Mouse (Mus musculus) adrenal gland, postnatal 10 days (tissue): ENCODE measurements around the gene Cmbl. TPM values are rescaled to one million over a fixed set of nuclear protein-coding genes. Genes with fewer than 3 reads are reported as not detected.
A peak's percentile ranks its signal among the peaks of the same experiment; 100 is the strongest.
"Not testable (repeated sequence)": the region's sequence is repeated elsewhere in the genome, so short reads cannot be mapped to it uniquely, and the experiment has no call there.

ENCODE experiments used
- DNase-seq: peaks from one replicate; pipeline ENCODE4 v3.0.0; 2021; ENCODE audit warnings: mixed read lengths
- total RNA-seq, 2 experiments: library from RNA; stranded (reverse); gene quantifications; 2 replicates each; pipeline ENCODE4 v1.2.3; 2021

Gene Cmbl
- total RNA-seq, 2 experiments from 2014 or later, result 82.2 to 106 TPM

GRCm38 (mm10) chr15:31576076-31576475 is 10.9 kb downstream of the Cmbl start:
- DNase-seq, result no peak

- not testable (repeated sequence) for DNase-seq
These were observed 15.9 kb downstream of the Cmbl start for GRCm38 (mm10) chr15:31581086-31581485.

- peak; percentile 78 for DNase-seq
These were observed 18.3 kb downstream of the Cmbl start for GRCm38 (mm10) chr15:31583304-31584085.

- DNase-seq, result no peak
These were observed 20.0 kb downstream of the Cmbl start for GRCm38 (mm10) chr15:31585238-31585637.

- DNase-seq, result no peak
These were observed 20.9 kb downstream of the Cmbl start for GRCm38 (mm10) chr15:31586088-31586487.

- peak; percentile 92 for DNase-seq
These were observed 21.3 kb downstream of the Cmbl start for GRCm38 (mm10) chr15:31586519-31586918.

- DNase-seq, result no peak
These were observed 22.6 kb downstream of the Cmbl start for GRCm38 (mm10) chr15:31587789-31588188.

GRCm38 (mm10) chr15:31588989-31589640 is 23.9 kb downstream of the Cmbl start:
- DNase-seq, result peak; percentile 59

- DNase-seq, result no peak
These were observed 25.0 kb downstream of the Cmbl start for GRCm38 (mm10) chr15:31590176-31590575.

GRCm38 (mm10) chr15:31592531-31592930 is 27.3 kb downstream of the Cmbl start:
- DNase-seq, result no peak

- DNase-seq, result no peak
These were observed 29.1 kb downstream of the Cmbl start for GRCm38 (mm10) chr15:31594260-31594659.

- no peak for DNase-seq
These were observed 30.5 kb downstream of the Cmbl start for GRCm38 (mm10) chr15:31595651-31596050.

- no peak for DNase-seq
These were observed 34.6 kb downstream of the Cmbl start for GRCm38 (mm10) chr15:31599834-31600233.

GRCm38 (mm10) chr15:31601279-31601645 is 36.1 kb downstream of the Cmbl start:
- DNase-seq, result no peak

GRCm38 (mm10) chr15:31601646-31602374 is 36.6 kb downstream of the Cmbl start, which contains the start of the genes Cct5 and Fam173b:
Cct5 (minus strand) TSS chr15:31601804.
Fam173b (plus strand) TSS chr15:31601852.
- DNase-seq, result peak; percentile 98

GRCm38 (mm10) chr15:31602426-31602825 is 37.2 kb downstream of the Cmbl start:
- peak; percentile 59 for DNase-seq

- DNase-seq, result no peak
These were observed 37.9 kb downstream of the Cmbl start for GRCm38 (mm10) chr15:31603113-31603512.

GRCm38 (mm10) chr15:31606821-31607220 is 41.6 kb downstream of the Cmbl start:
- DNase-seq, result peak; percentile 52

- DNase-seq, result peak; percentile 78
These were observed 45.8 kb downstream of the Cmbl start for GRCm38 (mm10) chr15:31611027-31611426.

GRCm38 (mm10) chr15:31611976-31612375 is 46.8 kb downstream of the Cmbl start:
- DNase-seq, result no peak

GRCm38 (mm10) chr15:31613826-31614453 is 48.8 kb downstream of the Cmbl start:
- no peak for DNase-seq

GRCm38 (mm10) chr15:31614666-31615065 is 49.5 kb downstream of the Cmbl start:
- no peak for DNase-seq
